Mouse (Mus musculus): ENCODE results near the gene Tmod4. TPM values are rescaled to one million over a fixed set of nuclear protein-coding genes. Genes with fewer than 3 reads are reported as not detected.

The Tmod4 gene
- total and polyA plus RNA-seq, 3 experiments = 3.1 to 5.4 TPM; not detected in 1

DNA sequence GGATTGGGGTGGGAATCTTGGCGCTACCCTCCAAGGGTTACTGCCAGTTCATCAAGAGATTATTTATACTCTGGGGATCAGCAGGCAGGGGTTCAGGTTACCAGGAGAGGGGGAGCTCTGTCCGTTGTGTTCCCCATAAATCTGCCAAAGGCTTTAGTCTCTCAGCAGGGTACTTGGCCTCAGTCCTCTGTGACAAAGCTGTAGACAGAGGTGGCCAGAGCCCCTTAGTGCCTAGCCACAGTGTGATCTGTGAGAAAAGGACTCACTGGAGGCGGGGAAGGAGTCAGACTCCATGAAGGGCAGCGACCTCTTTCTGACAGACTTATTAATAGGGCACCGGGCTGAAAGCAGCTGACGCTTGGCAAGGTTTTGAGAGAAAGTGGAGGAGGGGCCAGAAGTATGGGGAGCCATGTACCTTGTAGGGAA is 5.0 kb downstream of the Tmod4 start:
- no peak overlapping the region for H3K4me3 ChIP-seq (ENCODE audit: control insufficient read depth in 1 of 2, insufficient read depth in 1 of 2, low read depth in 2 of 2, low read length in 2 of 2)
- TF ChIP-seq ZMIZ1 (IDR thresholded peaks at IDR 0.05; ENCODE audit: low read depth, low read length) (no peak), E2F4 (IDR thresholded peaks at IDR 0.05; ENCODE audit: borderline replicate concordance, low read depth, low read length) (no peak), POLR2AphosphoS5 (IDR thresholded peaks at IDR 0.05; ENCODE audit: borderline replicate concordance, low read depth, low read length) (no peak), ELF1 (IDR thresholded peaks at IDR 0.05; ENCODE audit: low read depth, low read length) (no peak), TCF12 (IDR thresholded peaks at IDR 0.05; ENCODE audit: low read depth, low read length) (no peak), GABPA (IDR thresholded peaks at IDR 0.05; ENCODE audit: low read depth, low read length) (no peak), MAFK (IDR thresholded peaks at IDR 0.05; ENCODE audit: borderline replicate concordance, low read depth, low read length) (no peak), HCFC1 (IDR thresholded peaks at IDR 0.05; ENCODE audit: low read depth, low read length) (no peak), RCOR1 (IDR thresholded peaks at IDR 0.05; ENCODE audit: low read depth, low read length) (no peak), TAL1 (IDR thresholded peaks at IDR 0.05; ENCODE audit: low read length) (no peak), SIN3A (IDR thresholded peaks at IDR 0.05; ENCODE audit: low read length) (no peak), TBP (IDR thresholded peaks at IDR 0.05; ENCODE audit: low read depth, low read length) (no peak)
- peaks cover 0 to 8% of the 10 kb centered on the region in 2 experiments; a peak in 2 of 4 replicates for H3K4me1 ChIP-seq (ENCODE audit: control insufficient read depth in 1 of 2, insufficient read depth in 2 of 2, low read length in 2 of 2)
- DNase-seq (ENCODE audit: low read depth, low spot score) = no peak
- no peak overlapping the region for H3K9ac ChIP-seq (ENCODE audit: control insufficient read depth, low read depth, low read length, poor library complexity, severe bottlenecking)
- H3K36me3 ChIP-seq (ENCODE audit: control insufficient read depth in 1 of 2, insufficient read depth in 2 of 2, low read length in 2 of 2) = peaks cover 0 to 4% of the 10 kb centered on the region in 2 experiments; a peak in 2 of 4 replicates
- peaks cover 7% of the 10 kb centered on the region for H3K79me2 ChIP-seq (ENCODE audit: control insufficient read depth, insufficient read depth, low read length, poor library complexity)
- no peaks in the 10 kb centered on the region for H3K9me3 ChIP-seq (replicated peaks; ENCODE audit: insufficient read depth, low read length)
- H3K27me3 ChIP-seq (ENCODE audit: control insufficient read depth in 1 of 2, insufficient read depth in 2 of 2, low read length in 2 of 2) = no peaks in the 10 kb centered on the region
- no peak overlapping the region for H3K27ac ChIP-seq (ENCODE audit: control insufficient read depth, low read depth, low read length)

DNA sequence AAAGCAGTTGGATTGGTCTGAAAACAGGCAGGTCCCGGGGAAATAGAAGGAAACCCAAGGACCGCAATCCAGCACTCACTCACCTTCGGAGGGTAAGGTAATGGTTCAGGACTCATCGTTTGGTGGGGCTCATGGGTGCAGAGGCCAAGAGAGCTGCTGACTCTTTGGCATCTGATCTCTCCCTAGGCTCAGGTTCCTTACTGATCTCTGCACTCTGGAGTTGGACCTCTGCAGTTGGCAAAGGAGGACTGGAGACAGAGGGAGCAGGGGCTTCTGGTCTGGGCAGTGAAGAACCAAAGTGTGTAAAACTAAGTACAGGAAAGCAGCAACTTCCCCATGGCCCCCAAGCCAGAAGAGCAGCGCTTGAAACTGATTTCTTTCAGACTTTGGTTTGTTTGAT is 5.8 kb downstream of the Tmod4 start:
- H3K36me3 ChIP-seq (ENCODE audit: control insufficient read depth in 1 of 2, insufficient read depth in 2 of 2, low read length in 2 of 2) = peaks cover 0 to 4% of the 10 kb centered on the region in 2 experiments; a peak in 2 of 4 replicates
- no peaks in the 10 kb centered on the region for H3K27me3 ChIP-seq (ENCODE audit: control insufficient read depth in 1 of 2, insufficient read depth in 2 of 2, low read length in 2 of 2)
- no peak overlapping the region for H3K9ac ChIP-seq (ENCODE audit: control insufficient read depth, low read depth, low read length, poor library complexity, severe bottlenecking)
- TF ChIP-seq NRF1 (IDR thresholded peaks at IDR 0.05; ENCODE audit: insufficient read depth, low read depth, low read length, poor library complexity, severe bottlenecking) = no peak
- TF ChIP-seq TAL1 (IDR thresholded peaks at IDR 0.05; ENCODE audit: low read length) = no peak
- TF ChIP-seq USF2 (IDR thresholded peaks at IDR 0.05; ENCODE audit: borderline replicate concordance in 1 of 2, insufficient read depth in 1 of 2, low read depth in 1 of 2, low read length in 2 of 2) = no peak
- no peak for TF ChIP-seq SIN3A (IDR thresholded peaks at IDR 0.05; ENCODE audit: low read length)
- TF ChIP-seq JUND (IDR thresholded peaks at IDR 0.05; ENCODE audit: low read depth, low read length) = no peak
- no peak for TF ChIP-seq MAZ (IDR thresholded peaks at IDR 0.05; ENCODE audit: low read depth, low read length)
- no peak for TF ChIP-seq HCFC1 (IDR thresholded peaks at IDR 0.05; ENCODE audit: low read depth, low read length)
- TF ChIP-seq ELF1 (IDR thresholded peaks at IDR 0.05; ENCODE audit: low read depth, low read length) = no peak
- TF ChIP-seq ETS1 (IDR thresholded peaks at IDR 0.05; ENCODE audit: low read depth, low read length) = no peak
- no peak for TF ChIP-seq SMC3 (IDR thresholded peaks at IDR 0.05; ENCODE audit: low read depth, low read length)
- TF ChIP-seq RCOR1 (IDR thresholded peaks at IDR 0.05; ENCODE audit: low read depth, low read length) = no peak
- TF ChIP-seq ZNF384 (IDR thresholded peaks at IDR 0.05; ENCODE audit: low read depth, low read length) = no peak
- TF ChIP-seq CHD2 (IDR thresholded peaks at IDR 0.05; ENCODE audit: low read length) = no peak
- TF ChIP-seq POLR2AphosphoS5 (IDR thresholded peaks at IDR 0.05; ENCODE audit: borderline replicate concordance, low read depth, low read length) = no peak
- TF ChIP-seq USF1 (IDR thresholded peaks at IDR 0.05; ENCODE audit: low read depth, low read length) = no peak
- no peak for TF ChIP-seq UBTF (IDR thresholded peaks at IDR 0.05; ENCODE audit: borderline replicate concordance, insufficient read depth, low read depth, low read length)
- TF ChIP-seq CHD1 (IDR thresholded peaks at IDR 0.05; ENCODE audit: low read depth, low read length) = no peak
- H3K79me2 ChIP-seq (ENCODE audit: control insufficient read depth, insufficient read depth, low read length, poor library complexity) = peaks cover 7% of the 10 kb centered on the region
- H3K4me1 ChIP-seq (ENCODE audit: control insufficient read depth in 1 of 2, insufficient read depth in 2 of 2, low read length in 2 of 2) = peaks cover 0 to 8% of the 10 kb centered on the region in 2 experiments; a peak in 2 of 4 replicates
- no peaks in the 10 kb centered on the region for H3K9me3 ChIP-seq (replicated peaks; ENCODE audit: insufficient read depth, low read length)
- no peak overlapping the region for H3K27ac ChIP-seq (ENCODE audit: control insufficient read depth, low read depth, low read length)
- no peak for DNase-seq (ENCODE audit: low read depth, low spot score)
- no peak overlapping the region for H3K4me3 ChIP-seq (ENCODE audit: control insufficient read depth in 1 of 2, insufficient read depth in 1 of 2, low read depth in 2 of 2, low read length in 2 of 2)

All from MEL (cell line).